Mouse (Mus musculus): ENCODE results near the gene Pitpnm2.

- no peak for TF ChIP-seq CTCF (IDR thresholded peaks at IDR 0.05; ENCODE audit: control insufficient read depth, insufficient read depth, low read length)
- TF ChIP-seq POLR2A (IDR thresholded peaks at IDR 0.05; ENCODE audit: borderline replicate concordance, control insufficient read depth, low read depth, low read length): no peak
Measured at GRCm38 (mm10) chr5:124166741-124167140, 82.8 kb downstream of the Pitpnm2 start.

Measured in bone marrow, adult 2 months (tissue).